Mouse (Mus musculus): ENCODE measurements around the gene Garem2. TPM values are rescaled to one million over a fixed set of nuclear protein-coding genes. Genes with fewer than 3 reads are reported as not detected.

Garem2 gene
- total RNA-seq (2023): not detected

GRCm38 (mm10) chr5:30104841-30105667, at the start of gene Garem2:
TSS of gene Garem2 (plus strand) at chr5:30105161.

DNA sequence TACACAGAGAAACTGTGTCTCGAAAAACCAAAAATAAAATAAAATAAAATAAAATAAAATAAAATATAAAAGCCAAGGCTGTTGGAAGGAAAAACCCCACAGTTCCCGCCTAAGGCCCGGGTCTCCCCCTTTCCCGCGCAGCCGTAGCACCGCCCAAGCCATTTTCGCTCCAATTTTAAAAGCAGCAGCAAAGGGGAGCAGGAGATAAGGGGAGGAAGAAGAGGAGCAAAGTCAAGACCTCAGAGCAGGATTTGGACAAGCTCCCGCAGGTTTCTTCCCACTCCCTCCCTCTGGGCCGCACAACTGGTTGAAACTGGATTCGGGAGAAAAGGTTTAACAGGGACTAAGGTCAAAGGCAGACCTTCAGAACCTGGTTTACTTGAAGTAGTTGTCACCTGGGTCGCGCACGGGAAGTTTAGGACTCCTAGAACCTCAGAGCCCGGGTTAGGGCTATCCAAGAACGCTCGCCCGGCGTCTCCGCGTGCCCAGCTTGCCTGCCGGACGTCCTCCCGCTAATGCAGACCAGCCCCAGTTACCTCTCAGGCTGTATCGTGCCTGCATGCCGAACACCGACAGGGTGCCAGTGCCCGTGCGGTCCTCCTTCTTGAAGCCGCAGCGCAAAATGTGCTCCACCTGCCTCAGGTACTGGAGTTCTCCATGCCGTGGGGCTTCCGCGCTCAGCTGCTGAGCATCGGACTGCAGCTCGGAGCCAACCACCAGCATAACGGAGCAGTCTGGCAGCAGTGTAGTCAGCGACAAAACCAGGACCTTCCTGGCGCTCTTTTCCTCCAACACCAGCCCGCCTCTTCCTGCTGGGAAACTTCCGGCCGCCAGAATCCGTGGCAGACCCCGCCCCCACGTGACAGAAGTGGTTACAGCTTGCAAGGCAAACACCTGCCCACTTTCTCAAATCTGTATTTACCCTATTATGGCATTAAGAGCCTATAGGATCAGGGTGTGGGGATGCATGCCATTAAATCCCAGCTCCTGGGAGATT, 31.8 kb upstream of the Garem2 start, which contains the start of gene Tyms:
Tyms (minus strand) TSS at position 793 of the 997 bp plus-strand sequence.

GRCm38 (mm10) chr5:30105668-30106300, 823 bp downstream of the Garem2 start, which contains the start of gene 3110082J24Rik:
TSS of gene 3110082J24Rik (minus strand) at chr5:30106086.

GRCm38 (mm10) chr5:30154474-30155394, 49.8 kb downstream of the Garem2 start, which contains the start of the genes Hadha and Hadhb:
TSS of gene Hadha (minus strand) at chr5:30155162.
TSS of gene Hadhb (plus strand) at chr5:30155248.

Other genes with a start within 250 kb of the Garem2 start
- gene Il6, start 92.0 kb upstream of the Garem2 start, total RNA-seq (2023): not detected
- gene Tyms, start 31.5 kb upstream of the Garem2 start, total RNA-seq (2023): 1 to 10 TPM; 5.2 to 9.4 TPM
- not detected for gene 3110082J24Rik, start 925 bp downstream of the Garem2 start, total RNA-seq (2023)
- 100 to 1,000 TPM; 115 to 117 TPM for gene Hadha, start 50.0 kb downstream of the Garem2 start, total RNA-seq (2023)
- 100 to 1,000 TPM in 1 of 2 experiments, 10 to 100 TPM in 1; 80.2 to 115 TPM for gene Hadhb, start 50.1 kb downstream of the Garem2 start, total RNA-seq (2023)
- gene Adgrf3, start 100.6 kb downstream of the Garem2 start, total RNA-seq (2023): not detected
- gene Selenoi, start 127.4 kb downstream of the Garem2 start, total RNA-seq (2023): 10 to 100 TPM; 18.2 to 26.8 TPM
- not detected for gene Drc1, start 176.2 kb downstream of the Garem2 start, total RNA-seq (2023)